Mouse (Mus musculus): Measurements from ENCODE around the gene Slc29a2.

DNA sequence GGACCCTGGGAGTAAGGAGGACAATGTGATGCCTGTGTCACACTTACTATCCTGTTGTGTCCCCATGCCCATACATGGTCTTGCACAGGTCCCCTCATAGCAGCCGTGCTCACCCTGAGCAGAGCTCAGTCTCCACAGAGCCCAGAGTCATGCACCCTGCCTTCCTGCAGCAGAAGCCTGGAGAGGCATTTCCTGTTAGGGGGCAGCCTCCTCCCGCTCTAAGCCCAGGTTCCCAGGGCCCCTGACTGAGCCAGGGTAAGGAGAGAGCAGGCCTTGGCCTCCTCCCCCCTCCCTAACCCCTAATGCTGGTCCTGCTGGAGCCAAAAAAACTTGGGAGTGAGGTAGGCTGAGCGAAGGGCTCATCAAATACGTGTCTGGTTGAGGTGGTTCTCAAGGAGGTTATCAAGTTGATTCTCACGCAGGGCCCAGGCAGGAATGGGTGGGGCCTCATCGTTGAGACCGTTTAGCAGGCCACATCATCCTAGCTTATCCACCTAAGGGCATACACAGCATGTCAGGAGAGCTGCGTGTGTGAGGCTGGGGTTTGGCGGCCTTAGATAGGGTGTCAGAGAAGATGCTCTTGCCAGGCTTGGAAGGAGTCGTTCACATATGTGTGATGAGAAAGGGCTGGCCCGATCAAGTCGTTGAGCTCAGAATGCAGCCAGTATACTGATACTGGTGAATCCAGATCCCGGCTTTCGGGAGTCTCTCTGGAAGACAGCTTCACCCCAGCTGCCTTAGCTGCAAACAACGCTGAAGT lies 43.6 kb downstream of the Slc29a2 start:
- no peak for TF ChIP-seq MYOG (IDR thresholded peaks at IDR 0.05; ENCODE audit: control insufficient read depth, extremely low read depth, insufficient read length)
- no peak for TF ChIP-seq USF1 (IDR thresholded peaks at IDR 0.05; ENCODE audit: low read depth)
- TF ChIP-seq CTCF (IDR thresholded peaks at IDR 0.05; ENCODE audit: control insufficient read depth, insufficient read depth, insufficient read length) = no peak
- TF ChIP-seq MAX (IDR thresholded peaks at IDR 0.05) = no peak
- TF ChIP-seq CEBPB (IDR thresholded peaks at IDR 0.05; ENCODE audit: low read depth) = no peak
- TF ChIP-seq MYOD1 (IDR thresholded peaks at IDR 0.05; ENCODE audit: control insufficient read depth, insufficient read length, low read depth) = no peak

All from C2C12 (cell line).